Mouse (Mus musculus) gastrocnemius, postnatal 25 days (tissue): ENCODE results near the gene Snap23. TPM values are rescaled to one million over a fixed set of nuclear protein-coding genes. Genes with fewer than 3 reads are reported as not detected.

Source experiments
- total RNA-seq, 2 experiments: library from RNA; stranded (reverse); gene quantifications; 1 replicate in 1 of 2; 2 replicates in 1 of 2; pipeline ENCODE4 v1.2.3; 2021

Snap23 gene
- total RNA-seq, 2 experiments from 2014 or later = 45.3 to 47.1 TPM

Other genes starting within 250 kb of the Snap23 start
- gene Vps39, start 214.5 kb upstream of the Snap23 start, total RNA-seq = 10 to 100 TPM; 15.7 to 20.1 TPM
- gene Ganc, start 163.8 kb upstream of the Snap23 start, total RNA-seq = 10 to 100 TPM; 30.7 to 31.5 TPM
- 10 to 100 TPM; 27.9 to 34.9 TPM for gene Tmem87a, start 163.6 kb upstream of the Snap23 start, total RNA-seq
- 100 to 1,000 TPM; 106 to 129 TPM for gene Capn3, start 111.7 kb upstream of the Snap23 start, total RNA-seq
- 100 to 1,000 TPM; 511 to 553 TPM for gene Zfp106, start 3.8 kb upstream of the Snap23 start, total RNA-seq
- gene Haus2, start 41.7 kb downstream of the Snap23 start, total RNA-seq = 1 to 10 TPM; 6.4 to 6.5 TPM
- gene Lrrc57, start 41.8 kb downstream of the Snap23 start, total RNA-seq = 10 to 100 TPM; 10.7 to 11.3 TPM
- 1 to 10 TPM; 3.8 to 4.9 TPM for gene Stard9, start 61.5 kb downstream of the Snap23 start, total RNA-seq